Mouse (Mus musculus): Measurements from ENCODE around the gene Nfkbib. TPM values are rescaled to one million over a fixed set of nuclear protein-coding genes. Genes with fewer than 3 reads are reported as not detected.

The Nfkbib gene
- polyA plus RNA-seq, 2 experiments from 2014 or later, result 56.4 to 78.9 TPM

- ATAC-seq, result peak; percentile 21
Measured at GRCm38 (mm10) chr7:28796562-28796975, 29.3 kb upstream of the Nfkbib start.

- peak; percentile 8 for ATAC-seq
Measured at GRCm38 (mm10) chr7:28795832-28796231, 28.5 kb upstream of the Nfkbib start.

- no peak for ATAC-seq
Measured at GRCm38 (mm10) chr7:28794496-28794895, 27.2 kb upstream of the Nfkbib start.

GRCm38 (mm10) chr7:28793834-28794233 lies 26.5 kb upstream of the Nfkbib start:
- ATAC-seq, result no peak

GRCm38 (mm10) chr7:28792391-28793185 lies 25.3 kb upstream of the Nfkbib start:
- ATAC-seq, result peak; percentile 77

- no peak for ATAC-seq
Measured at GRCm38 (mm10) chr7:28791706-28792105, 24.4 kb upstream of the Nfkbib start.

- no peak for ATAC-seq
Measured at GRCm38 (mm10) chr7:28790066-28790806, 22.9 kb upstream of the Nfkbib start.

- ATAC-seq, result no peak
Measured at GRCm38 (mm10) chr7:28789235-28789634, 21.9 kb upstream of the Nfkbib start.

GRCm38 (mm10) chr7:28788307-28789195 lies 21.2 kb upstream of the Nfkbib start, which contains the start of gene Rinl:
Rinl (plus strand) TSS chr7:28788969.
- ATAC-seq, result peak; percentile 71

GRCm38 (mm10) chr7:28787884-28788283 lies 20.6 kb upstream of the Nfkbib start:
- ATAC-seq, result no peak

- no peak for ATAC-seq
Measured at GRCm38 (mm10) chr7:28785161-28785560, 17.8 kb upstream of the Nfkbib start.

- ATAC-seq, result peak; percentile 92
Measured at GRCm38 (mm10) chr7:28781261-28781663, 13.9 kb upstream of the Nfkbib start.

- peak; percentile 55 for ATAC-seq
Measured at GRCm38 (mm10) chr7:28780857-28781256, 13.5 kb upstream of the Nfkbib start.

- peak; percentile 21 for ATAC-seq
Measured at GRCm38 (mm10) chr7:28780067-28780658, 12.9 kb upstream of the Nfkbib start.

GRCm38 (mm10) chr7:28778825-28779224 lies 11.5 kb upstream of the Nfkbib start:
- ATAC-seq, result no peak

GRCm38 (mm10) chr7:28775129-28775528 lies 7.8 kb upstream of the Nfkbib start:
- no peak for ATAC-seq

GRCm38 (mm10) chr7:28774164-28774563 lies 6.9 kb upstream of the Nfkbib start:
- ATAC-seq, result no peak

GRCm38 (mm10) chr7:28773163-28773562 lies 5.9 kb upstream of the Nfkbib start:
- no peak for ATAC-seq

GRCm38 (mm10) chr7:28771867-28772266 lies 4.6 kb upstream of the Nfkbib start:
- no peak for ATAC-seq

- no peak for ATAC-seq
Measured at GRCm38 (mm10) chr7:28770309-28770708, 3.0 kb upstream of the Nfkbib start.

GRCm38 (mm10) chr7:28769414-28769958 lies 2.2 kb upstream of the Nfkbib start:
- no peak for ATAC-seq

- ATAC-seq, result no peak
Measured at GRCm38 (mm10) chr7:28766910-28767309, 402 bp downstream of the Nfkbib start.
